In genomic region chr1:62905739-62906138, GRCm38 (mm10) we compare ENCODE assay signal across 20 mouse cellular contexts.
A peak's percentile ranks its signal among the peaks of the same experiment; 100 is the strongest.
DNase-seq lines count a peak whose midpoint lies in the region; ATAC-seq and TF ChIP-seq lines count a peak whose summit lies in the region.
"Had no signal": no experiment of that assay in that cellular context is flagged by ENCODE, and none has a peak within 500 bp of the region (broad histone marks: within the 10 kb centered on the region; RNA-seq: fewer than 3 reads in every experiment).

No protein-coding gene starts in this region.

- no peak for DNase-seq in hindbrain, postnatal 0 days (ENCODE audit: low spot score)
- DNase-seq in brain, embryonic 14.5 days (ENCODE audit: low read depth), result peak; percentile 68
- DNase-seq in embryonic facial prominence, embryonic 14.5 days (ENCODE audit: low spot score), result peak; percentile 51
- DNase-seq in limb, embryonic 11.5 days (ENCODE audit: low spot score), result peak; percentile 43
- no peak for DNase-seq in cerebellum, adult 11 months
- DNase-seq in layer of hippocampus, adult 18-20 months (ENCODE audit: low spot score in 2 of 2), result no peak
- DNase-seq: adrenal gland, postnatal 36 days; B cell, adult 2 months; cerebellum, adult 9-10 months; liver, postnatal 0 days; lung, postnatal 10 days; right cerebral cortex, postnatal 4 days had no signal

- peaks cover 40% of the 10 kb centered on the region for H3K4me1 ChIP-seq in hindbrain, embryonic 15.5 days (replicated peaks)
- H3K4me1 ChIP-seq in hindbrain, postnatal 0 days (ENCODE audit: insufficient read depth, low read length), result 0 out of 2 replicates have a peak, but pooled peaks cover 9% of the 10 kb centered on the region
- peaks cover 40% of the 10 kb centered on the region for H3K4me1 ChIP-seq in embryonic facial prominence, embryonic 14.5 days (ENCODE audit: control insufficient read depth, insufficient read depth, low read length)
- peaks cover 22% of the 10 kb centered on the region for H3K4me1 ChIP-seq in limb, embryonic 11.5 days (ENCODE audit: control insufficient read depth, insufficient read depth, low read length)

- no peak overlapping the region for H3K27ac ChIP-seq in hindbrain, embryonic 15.5 days (replicated peaks)
- no peak overlapping the region for H3K27ac ChIP-seq in hindbrain, postnatal 0 days
- H3K27ac ChIP-seq in embryonic facial prominence, embryonic 14.5 days (replicated peaks; ENCODE audit: low read depth, low read length), result no peak overlapping the region
- H3K27ac ChIP-seq in limb, embryonic 11.5 days (replicated peaks; ENCODE audit: low read depth, low read length), result no peak overlapping the region
- H3K27ac ChIP-seq: embryonic facial prominence, embryonic 13.5 days; heart, embryonic 10.5 days; hindbrain, embryonic 12.5 days; kidney, embryonic 15.5 days; neural tube, embryonic 12.5 days; stomach, postnatal 0 days had no signal

- no peak overlapping the region for H3K4me2 ChIP-seq in hindbrain, embryonic 15.5 days
- no peak overlapping the region for H3K4me2 ChIP-seq in hindbrain, postnatal 0 days (ENCODE audit: low read depth, low read length)
- H3K4me2 ChIP-seq in embryonic facial prominence, embryonic 14.5 days (ENCODE audit: low read depth, low read length), result no peak overlapping the region
- H3K4me2 ChIP-seq in limb, embryonic 11.5 days (ENCODE audit: low read depth, severe bottlenecking), result no peak overlapping the region
- H3K4me2 ChIP-seq: embryonic facial prominence, embryonic 13.5 days; hindbrain, embryonic 12.5 days; kidney, embryonic 15.5 days; neural tube, embryonic 12.5 days had no signal

- TF ChIP-seq POLR2A in brain, embryonic 14.5 days (IDR thresholded peaks at IDR 0.05; ENCODE audit: borderline replicate concordance, extremely low read depth, insufficient read depth, insufficient read length, poor library complexity, severe bottlenecking), result no peak

- 0 out of 2 replicates have a peak, but pooled peaks have one; percentile 53 for ATAC-seq in hindbrain, embryonic 15.5 days (ENCODE audit: low FRiP score, low read depth)
- no peak for ATAC-seq in hindbrain, postnatal 0 days
- peak; percentile 44 for ATAC-seq in embryonic facial prominence, embryonic 14.5 days (ENCODE audit: low read depth)
- no peak for ATAC-seq in limb, embryonic 11.5 days (ENCODE audit: insufficient number of reproducible peaks, low FRiP score, low TSS enrichment, low read depth)
- ATAC-seq: intestine, postnatal 0 days; liver, postnatal 0 days had no signal

- H3K4me3 ChIP-seq in hindbrain, embryonic 15.5 days, result no peak overlapping the region
- H3K4me3 ChIP-seq in hindbrain, postnatal 0 days (ENCODE audit: low read length), result no peak overlapping the region
- H3K4me3 ChIP-seq in embryonic facial prominence, embryonic 14.5 days (ENCODE audit: low read depth, low read length), result no peak overlapping the region
- H3K4me3 ChIP-seq in limb, embryonic 11.5 days (ENCODE audit: low read depth, low read length), result no peak overlapping the region
- H3K4me3 ChIP-seq: embryonic facial prominence, embryonic 13.5 days; heart, embryonic 10.5 days; hindbrain, embryonic 12.5 days; kidney, embryonic 15.5 days; neural tube, embryonic 12.5 days had no signal

- no peaks in the 10 kb centered on the region for H3K36me3 ChIP-seq in hindbrain, embryonic 15.5 days
- no peaks in the 10 kb centered on the region for H3K36me3 ChIP-seq in hindbrain, postnatal 0 days (ENCODE audit: insufficient read depth, low read length)
- H3K36me3 ChIP-seq in embryonic facial prominence, embryonic 14.5 days (ENCODE audit: control insufficient read depth, insufficient read depth, low read length), result no peaks in the 10 kb centered on the region
- H3K36me3 ChIP-seq in limb, embryonic 11.5 days (ENCODE audit: control insufficient read depth, insufficient read depth, low read length), result no peaks in the 10 kb centered on the region
- H3K36me3 ChIP-seq: embryonic facial prominence, embryonic 13.5 days; heart, embryonic 10.5 days; hindbrain, embryonic 12.5 days; kidney, embryonic 15.5 days; neural tube, embryonic 12.5 days had no signal

- no peak overlapping the region for H3K9ac ChIP-seq in hindbrain, embryonic 15.5 days
- H3K9ac ChIP-seq in hindbrain, postnatal 0 days (replicated peaks; ENCODE audit: low read length), result no peak overlapping the region
- H3K9ac ChIP-seq in embryonic facial prominence, embryonic 14.5 days (ENCODE audit: low read depth, low read length), result no peak overlapping the region
- no peak overlapping the region for H3K9ac ChIP-seq in limb, embryonic 11.5 days (ENCODE audit: low read length)
- H3K9ac ChIP-seq: embryonic facial prominence, embryonic 13.5 days; hindbrain, embryonic 12.5 days; kidney, embryonic 15.5 days; liver, postnatal 0 days; neural tube, embryonic 12.5 days had no signal

- 37% methylated on average over 9 of the region's 9 CpGs for WGBS in hindbrain, embryonic 15.5 days
- WGBS in hindbrain, postnatal 0 days, result 40% methylated on average over 9 of the region's 9 CpGs
- 37% methylated on average over 9 of the region's 9 CpGs for WGBS in embryonic facial prominence, embryonic 14.5 days
- WGBS in limb, embryonic 11.5 days, result 39% methylated on average over 9 of the region's 9 CpGs

- no peaks in the 10 kb centered on the region for H3K27me3 ChIP-seq in hindbrain, embryonic 15.5 days
- H3K27me3 ChIP-seq in hindbrain, postnatal 0 days (ENCODE audit: insufficient read depth, low read length), result no peaks in the 10 kb centered on the region
- H3K27me3 ChIP-seq in embryonic facial prominence, embryonic 14.5 days (replicated peaks; ENCODE audit: control insufficient read depth, insufficient read depth, low read length), result no peaks in the 10 kb centered on the region; the same call in 1 of the 2 replicates
- H3K27me3 ChIP-seq in limb, embryonic 11.5 days (ENCODE audit: control insufficient read depth, insufficient read depth, low read length), result no peaks in the 10 kb centered on the region
- H3K27me3 ChIP-seq: embryonic facial prominence, embryonic 13.5 days; hindbrain, embryonic 12.5 days; kidney, embryonic 15.5 days; neural tube, embryonic 12.5 days had no signal

- TF ChIP-seq CTCF in hindbrain, postnatal 0 days (IDR thresholded peaks at IDR 0.05; ENCODE audit: low read depth), result no peak
- TF ChIP-seq CTCF in brain, embryonic 14.5 days (IDR thresholded peaks at IDR 0.05; ENCODE audit: borderline replicate concordance, extremely low read depth, insufficient read depth, insufficient read length), result no peak

- H3K9me3 ChIP-seq in hindbrain, embryonic 15.5 days, result no peaks in the 10 kb centered on the region
- H3K9me3 ChIP-seq in hindbrain, postnatal 0 days (ENCODE audit: low read length), result no peaks in the 10 kb centered on the region
- H3K9me3 ChIP-seq in embryonic facial prominence, embryonic 14.5 days (ENCODE audit: control insufficient read depth, low read length), result no peaks in the 10 kb centered on the region
- no peaks in the 10 kb centered on the region for H3K9me3 ChIP-seq in limb, embryonic 11.5 days (ENCODE audit: control insufficient read depth, low read length)
- H3K9me3 ChIP-seq: embryonic facial prominence, embryonic 13.5 days; heart, embryonic 10.5 days; hindbrain, embryonic 12.5 days; neural tube, embryonic 12.5 days had no signal

Comparison
In these comparisons a context has a peak if more than half of its experiments do, and no peak if none do; other contexts are left out.
1. ATAC-seq: peak in hindbrain, embryonic 15.5 days (single experiment) and embryonic facial prominence, embryonic 14.5 days (single experiment); none in hindbrain, postnatal 0 days (single experiment) and limb, embryonic 11.5 days (single experiment).
2. DNase-seq: peak in brain, embryonic 14.5 days (single experiment), embryonic facial prominence, embryonic 14.5 days (single experiment) and limb, embryonic 11.5 days (single experiment); none in hindbrain, postnatal 0 days (single experiment), cerebellum, adult 11 months (single experiment) and layer of hippocampus, adult 18-20 months (0 of 2).